Mouse (Mus musculus) macrophage (primary cell): ENCODE measurements around the gene Arap1. TPM values are rescaled to one million over a fixed set of nuclear protein-coding genes. Genes with fewer than 3 reads are reported as not detected.

Source experiments
- H3K27ac ChIP-seq: fragments of 350-480 bp; formaldehyde crosslinking; 2 replicates; pipeline ENCODE4 v1.9.0; 2021
- H3K36me3 ChIP-seq: fragments of 350-480 bp; formaldehyde crosslinking; 2 replicates; pipeline ENCODE4 v1.9.0; 2021; ENCODE audit errors: inconsistent target
- H3K4me3 ChIP-seq: fragments of 350-480 bp; formaldehyde crosslinking; 2 replicates; pipeline ENCODE4 v1.9.0; 2021; ENCODE audit errors: inconsistent target
- H3K79me2 ChIP-seq: fragments of 350-480 bp; formaldehyde crosslinking; 2 replicates; pipeline ENCODE4 v1.9.0; 2021; ENCODE audit errors: inconsistent target
- WGBS: methylation state at CpG from one replicate; pipeline ENCODE4 v1.1.7; 2026; ENCODE audit warnings: inconsistent platforms; ENCODE audit not compliant: missing documents; 5-methylcytosine and 5-hydroxymethylcytosine counted together
- polyA plus RNA-seq: library from polyadenylated mRNA; stranded (reverse); fragments of 250-400 nt; gene quantifications from 3 replicates; pipeline ENCODE4 v1.2.4, GENCODE M21; 2018; ENCODE audit warnings: inconsistent platforms

Arap1 gene
- polyA plus RNA-seq, 1 experiment from 2014 or later: 225 TPM

GRCm38 (mm10) chr7:101361021-101361420, 13.2 kb downstream of the Arap1 start:
- Histone ChIP-seq H3K36me3 (no peaks in the 10 kb centered on the region), H3K4me3 (peak overlapping the region; percentile 44; the same call in 1 of the 2 replicates), H3K79me2 (peaks cover 91% of the 10 kb centered on the region), H3K27ac (peak overlapping the region; percentile 97)
- WGBS: 0% methylated on average over 2 of the region's 4 CpGs

GRCm38 (mm10) chr7:101361767-101362166, 13.9 kb downstream of the Arap1 start:
- peak overlapping the region; percentile 44 for H3K4me3 ChIP-seq
- peaks cover 95% of the 10 kb centered on the region for H3K79me2 ChIP-seq
- H3K36me3 ChIP-seq: peaks cover 1% of the 10 kb centered on the region; the same call in 1 of the 2 replicates
- 31% methylated on average over 4 of the region's 4 CpGs for WGBS
- H3K27ac ChIP-seq: peak overlapping the region; percentile 97

DNA sequence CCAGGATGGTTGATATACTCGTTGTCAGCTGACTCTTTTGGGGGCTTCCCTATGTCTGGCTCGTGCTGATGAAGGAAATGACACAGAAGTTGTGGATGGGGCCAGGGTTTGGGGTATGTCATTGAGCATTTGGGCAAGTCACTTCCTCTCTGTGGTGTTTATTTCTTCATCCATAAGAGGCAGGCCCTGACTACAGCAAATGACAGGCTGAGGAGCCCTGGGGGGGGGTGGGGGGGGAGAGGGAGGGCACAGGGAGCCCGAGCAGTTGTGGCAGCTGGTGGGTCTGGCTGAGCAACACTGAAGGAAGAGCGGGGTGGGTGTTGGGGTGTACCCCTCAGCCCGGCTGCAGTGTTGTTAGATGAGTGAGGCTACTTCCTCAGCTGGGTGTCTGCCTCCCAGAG, 14.9 kb downstream of the Arap1 start:
- 1% methylated on average over 5 of the region's 5 CpGs for WGBS
- Histone ChIP-seq H3K4me3 (peak overlapping the region; percentile 44), H3K79me2 (peaks cover 95% of the 10 kb centered on the region), H3K36me3 (peaks cover 12% of the 10 kb centered on the region; the same call in 1 of the 2 replicates), H3K27ac (peak overlapping the region; percentile 97)

DNA sequence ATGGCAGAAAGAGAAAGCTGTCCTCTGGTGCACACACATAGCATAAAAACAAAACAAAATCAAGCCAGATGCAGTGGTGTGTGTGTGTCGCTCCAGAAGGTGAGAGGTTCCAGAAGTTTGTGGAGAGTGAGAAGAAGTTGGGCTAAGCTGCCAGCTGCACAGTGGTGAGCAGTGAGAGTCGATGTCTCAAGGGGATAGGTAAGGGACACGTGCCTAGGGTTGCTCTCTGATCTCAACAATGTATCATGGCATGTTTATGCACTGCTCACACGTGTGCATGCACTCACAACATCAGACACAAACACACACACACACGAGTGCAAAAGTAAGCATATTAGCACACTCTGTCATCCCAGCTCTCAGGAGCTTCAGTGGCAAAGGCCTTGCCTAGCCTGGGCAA, 16.0 kb downstream of the Arap1 start:
- 75% methylated on average over 5 of the region's 5 CpGs for WGBS
- peak overlapping the region; percentile 97 for H3K27ac ChIP-seq
- peaks cover 95% of the 10 kb centered on the region for H3K79me2 ChIP-seq
- peaks cover 12% of the 10 kb centered on the region; the same call in 1 of the 2 replicates for H3K36me3 ChIP-seq
- H3K4me3 ChIP-seq: peak overlapping the region; percentile 44; the same call in 1 of the 2 replicates

DNA sequence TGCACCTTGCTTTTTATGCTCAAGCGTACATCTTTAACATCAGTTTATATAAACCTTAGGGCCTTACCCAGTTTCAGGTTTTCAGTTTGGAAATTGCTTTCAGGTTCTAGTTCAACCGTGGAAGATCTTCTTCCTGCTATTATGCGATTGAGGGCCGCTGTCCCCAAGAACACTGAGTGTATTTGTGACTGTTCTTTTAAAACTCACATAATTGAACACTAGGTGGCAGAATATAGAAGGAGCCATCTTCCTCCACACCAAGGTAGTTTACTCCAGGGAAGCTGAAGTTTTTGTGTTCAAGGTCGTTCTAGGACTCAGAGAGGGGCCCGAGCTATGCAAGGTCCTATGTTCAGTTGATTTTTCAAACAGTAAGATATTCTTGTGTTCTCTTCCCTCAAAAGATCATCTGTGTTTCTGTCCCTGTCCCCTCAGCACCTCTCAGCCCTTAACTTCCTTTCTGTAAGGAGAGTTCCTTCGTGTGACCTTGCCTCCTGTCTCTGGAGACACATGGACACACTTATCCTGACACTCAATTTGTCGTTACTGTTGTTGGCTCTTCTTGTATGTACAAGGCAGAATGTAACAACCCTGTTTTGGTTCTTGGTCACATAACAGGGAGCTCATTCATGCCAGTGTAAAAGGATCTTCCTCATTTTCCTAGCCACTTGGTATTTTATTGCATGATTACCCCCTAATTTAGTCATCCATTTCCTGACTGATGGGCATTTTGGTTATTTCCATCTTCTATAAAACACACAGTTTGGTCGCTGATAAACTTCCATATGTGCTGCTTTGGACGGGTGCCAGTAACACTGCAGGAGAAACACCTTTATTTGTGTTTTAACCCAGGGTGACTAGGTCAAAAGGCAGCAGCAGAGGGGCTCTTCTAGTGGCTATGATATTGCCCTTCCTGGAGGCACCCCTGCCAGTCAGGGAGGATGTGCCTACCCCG, 20.3 kb downstream of the Arap1 start:
- no peak overlapping the region for H3K4me3 ChIP-seq

GRCm38 (mm10) chr7:101369666-101370065, 21.8 kb downstream of the Arap1 start:
- no peak overlapping the region for H3K27ac ChIP-seq

More for the DNA sequence above, 20.3 kb downstream of the Arap1 start:
- 43% methylated on average over 10 of the region's 11 CpGs for WGBS
- Histone ChIP-seq H3K79me2 (peaks cover 100% of the 10 kb centered on the region), H3K36me3 (peaks cover 44% of the 10 kb centered on the region), H3K27ac (0 out of 2 replicates have a peak overlapping the region, but pooled peaks have one; percentile 4)

DNA sequence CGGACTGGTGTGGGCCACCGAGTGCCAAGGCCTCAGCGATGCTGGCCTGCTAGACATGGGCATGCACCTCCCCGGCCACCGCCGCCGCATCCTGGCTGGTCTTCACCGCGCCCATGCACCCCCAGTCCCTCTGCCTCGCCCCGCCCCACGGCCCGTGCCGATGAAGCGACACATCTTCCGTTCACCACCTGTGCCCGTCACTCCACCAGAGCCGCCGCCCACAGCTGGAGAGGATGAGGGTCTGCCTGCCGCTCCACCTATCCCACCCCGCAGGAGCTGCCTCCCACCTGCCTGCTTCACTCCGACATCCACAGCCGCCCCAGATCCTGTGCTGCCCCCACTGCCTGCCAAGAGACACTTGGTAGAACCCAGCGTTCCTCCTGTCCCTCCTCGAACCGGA, 25.2 kb downstream of the Arap1 start:
- Histone ChIP-seq H3K79me2 (peaks cover 97% of the 10 kb centered on the region), H3K4me3 (no peak overlapping the region), H3K36me3 (peaks cover 64% of the 10 kb centered on the region), H3K27ac (no peak overlapping the region)
- WGBS: 97% methylated on average over 12 of the region's 26 CpGs

More at GRCm38 (mm10) chr7:101369666-101370065, 21.8 kb downstream of the Arap1 start:
- Histone ChIP-seq H3K4me3 (no peak overlapping the region), H3K36me3 (peaks cover 53% of the 10 kb centered on the region), H3K79me2 (peaks cover 100% of the 10 kb centered on the region)
- WGBS: 97% methylated on average over 7 of the region's 7 CpGs

DNA sequence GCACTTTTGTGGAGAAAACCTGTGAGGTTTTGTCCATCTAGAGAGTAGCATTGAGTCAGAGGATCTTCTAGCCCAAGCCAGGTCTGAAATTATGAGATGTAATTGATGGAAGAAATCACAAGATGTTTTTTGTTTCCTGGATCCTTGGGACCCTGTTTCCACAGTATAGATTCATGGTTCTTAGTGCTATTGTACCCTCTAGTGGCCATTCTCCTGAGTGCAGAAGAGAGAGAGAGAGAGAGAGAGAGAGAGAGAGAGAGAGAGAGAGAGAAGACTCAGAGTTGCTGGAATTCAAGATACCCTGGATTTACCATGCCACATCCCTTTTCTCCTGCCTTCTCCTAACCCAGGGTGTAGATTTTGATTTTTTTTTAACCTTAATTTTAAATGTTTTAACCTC, 26.3 kb downstream of the Arap1 start:
- no peak overlapping the region for H3K4me3 ChIP-seq
- no peak overlapping the region for H3K27ac ChIP-seq
- peaks cover 97% of the 10 kb centered on the region for H3K79me2 ChIP-seq
- H3K36me3 ChIP-seq: peaks cover 62% of the 10 kb centered on the region

DNA sequence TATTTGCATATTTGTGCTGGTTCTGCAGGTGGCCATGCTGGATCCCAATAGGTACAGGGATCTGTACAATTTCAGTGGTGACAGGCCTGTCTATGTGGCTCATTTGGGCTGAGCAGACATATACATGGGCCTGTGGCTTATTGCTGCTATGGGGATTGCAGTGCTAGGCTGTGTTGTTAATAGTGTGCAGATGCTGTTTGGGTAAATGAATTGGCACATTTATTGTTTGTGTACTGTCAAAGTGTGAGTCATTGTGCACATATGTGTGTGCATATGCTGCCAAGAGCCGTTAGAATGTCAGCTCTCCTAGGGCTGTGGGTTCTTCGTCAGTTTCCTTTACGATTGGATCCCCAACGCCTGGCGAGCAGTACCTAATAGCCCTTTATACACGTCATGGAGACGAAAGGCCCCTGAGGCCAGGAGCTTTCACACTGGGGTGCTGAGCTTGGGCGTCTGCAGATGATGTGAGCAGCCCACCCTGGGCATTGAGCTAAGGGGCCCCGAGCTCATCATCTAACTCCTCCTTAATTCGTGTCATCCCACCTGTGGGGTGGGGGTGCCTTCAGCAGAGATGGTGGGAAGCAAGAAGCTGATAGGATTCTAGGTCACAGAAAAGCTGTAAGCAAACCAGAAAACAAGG, 29.0 kb downstream of the Arap1 start:
- Histone ChIP-seq H3K36me3 (peaks cover 41% of the 10 kb centered on the region), H3K27ac (peak overlapping the region; percentile 94), H3K79me2 (peaks cover 97% of the 10 kb centered on the region), H3K4me3 (no peak overlapping the region)
- 88% methylated on average over 10 of the region's 10 CpGs for WGBS

GRCm38 (mm10) chr7:101377741-101378262, 29.9 kb downstream of the Arap1 start:
- Histone ChIP-seq H3K79me2 (peaks cover 91% of the 10 kb centered on the region), H3K27ac (peak overlapping the region; percentile 94), H3K36me3 (peaks cover 32% of the 10 kb centered on the region), H3K4me3 (peak overlapping the region; percentile 63)
- WGBS: 5% methylated on average over 7 of the region's 7 CpGs

DNA sequence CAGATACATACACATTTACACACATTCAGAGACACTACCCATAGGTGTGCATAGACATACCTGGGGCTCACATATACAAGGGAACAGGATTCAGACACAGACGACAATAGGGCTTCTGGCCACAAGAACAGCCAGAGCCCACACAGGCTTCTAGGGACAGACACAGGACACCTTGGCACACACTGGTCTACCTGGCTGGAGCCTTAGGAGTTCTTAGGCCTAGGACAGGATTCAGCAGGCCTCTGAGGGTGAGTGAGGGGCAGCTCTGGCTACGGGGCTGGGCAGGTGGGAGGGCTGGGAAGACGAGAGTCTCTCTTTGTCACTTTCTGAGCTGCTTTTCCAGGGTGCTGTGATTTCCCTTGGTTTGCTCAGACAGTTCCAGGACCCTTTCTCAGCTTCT, 30.4 kb downstream of the Arap1 start:
- Histone ChIP-seq H3K36me3 (peaks cover 31% of the 10 kb centered on the region), H3K4me3 (peak overlapping the region; percentile 63)

DNA sequence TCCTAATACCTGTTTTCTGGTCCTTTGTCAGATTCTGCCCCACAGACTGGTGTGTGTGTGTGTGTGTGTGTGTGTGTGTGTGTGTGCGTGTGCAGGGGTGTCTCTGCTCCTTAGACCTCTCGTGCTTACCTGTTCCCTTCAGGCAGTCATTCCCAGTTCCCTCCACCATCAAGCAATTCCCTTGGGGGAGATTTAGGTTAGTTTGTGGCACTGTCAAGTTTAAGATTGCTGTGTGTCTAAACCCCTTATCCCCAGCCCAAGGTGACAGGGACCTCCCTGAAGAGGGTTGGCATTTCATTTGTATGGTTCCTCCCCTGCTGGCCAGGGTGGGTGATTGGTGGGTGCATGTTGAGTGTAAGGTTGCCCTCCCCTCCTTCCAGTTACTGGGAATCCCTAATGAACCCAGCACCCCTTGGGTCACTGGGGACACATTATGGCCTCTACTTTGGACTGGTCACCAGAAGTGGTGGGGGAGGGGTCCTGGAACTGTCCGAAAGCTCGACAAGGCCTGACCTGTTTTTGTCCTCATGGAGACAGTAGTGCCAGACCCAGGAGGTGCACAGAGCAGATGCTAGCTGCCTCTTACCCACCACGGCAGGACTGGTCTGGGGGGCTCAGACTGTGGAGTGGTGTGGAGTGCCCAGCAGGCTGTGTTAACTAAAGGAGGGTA, 31.1 kb downstream of the Arap1 start:
- H3K79me2 ChIP-seq: peaks cover 88% of the 10 kb centered on the region
- 39% methylated on average over 5 of the region's 5 CpGs for WGBS
- H3K27ac ChIP-seq: peak overlapping the region; percentile 94
- peaks cover 25% of the 10 kb centered on the region for H3K36me3 ChIP-seq
- peak overlapping the region; percentile 63 for H3K4me3 ChIP-seq

More for the DNA sequence above, 30.4 kb downstream of the Arap1 start:
- 42% methylated on average over 3 of the region's 3 CpGs for WGBS
- Histone ChIP-seq H3K79me2 (peaks cover 91% of the 10 kb centered on the region), H3K27ac (peak overlapping the region; percentile 94)

DNA sequence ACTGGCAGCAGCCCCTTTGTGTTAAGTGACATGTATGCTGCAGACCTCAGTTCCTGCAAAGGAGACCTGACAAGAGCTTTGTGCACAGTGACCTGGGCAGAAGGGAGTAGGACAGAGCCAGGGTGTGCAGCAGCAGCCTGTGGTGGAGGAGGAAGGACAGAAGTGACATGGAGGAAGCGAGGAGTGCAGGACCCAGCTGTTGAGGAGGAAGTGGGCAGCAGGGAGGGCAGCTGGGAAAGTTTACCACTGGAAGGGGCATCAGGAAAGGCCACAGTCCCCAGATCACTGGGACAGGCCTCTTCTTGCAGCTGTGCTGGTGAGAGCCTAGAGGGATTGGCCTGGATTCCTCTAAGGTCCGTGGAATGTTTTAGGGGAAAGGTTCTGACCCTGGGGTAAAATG, 31.9 kb downstream of the Arap1 start:
- H3K4me3 ChIP-seq: peak overlapping the region; percentile 63
- peaks cover 23% of the 10 kb centered on the region for H3K36me3 ChIP-seq
- peak overlapping the region; percentile 94 for H3K27ac ChIP-seq
- H3K79me2 ChIP-seq: peaks cover 88% of the 10 kb centered on the region
- 20% methylated on average over 2 of the region's 2 CpGs for WGBS

GRCm38 (mm10) chr7:101381512-101381911, 33.6 kb downstream of the Arap1 start:
- H3K79me2 ChIP-seq: peaks cover 88% of the 10 kb centered on the region
- H3K36me3 ChIP-seq: peaks cover 10% of the 10 kb centered on the region
- H3K4me3 ChIP-seq: no peak overlapping the region
- H3K27ac ChIP-seq: peak overlapping the region; percentile 97
- WGBS: 60% methylated on average over 6 of the region's 6 CpGs
